Mouse (Mus musculus) MEL (cell line): ENCODE measurements around the gene Rcsd1. TPM values are rescaled to one million over a fixed set of nuclear protein-coding genes. Genes with fewer than 3 reads are reported as not detected.

Experiments used
- DNase-seq: peaks from one replicate; pipeline ENCODE4 v3.0.0; 2011; ENCODE audit warnings: low read depth, low spot score
- H3K27ac ChIP-seq: 2 replicates; pipeline ENCODE4 v1.5.1; 2012; ENCODE audit warnings: low read depth, mild to moderate bottlenecking, control low read depth, low read length, moderate library complexity; ENCODE audit not compliant: control insufficient read depth
- H3K27me3 ChIP-seq, 2 experiments: fragments of 150-350 bp in 1 of 2; sonication (generic) in 1 of 2; 2 replicates each; pipeline ENCODE4 v1.6.1; 2012; ENCODE audit warnings: low read length in 2 of 2, mild to moderate bottlenecking in 2 of 2, improper control_type of control experiment in 1 of 2, moderate library complexity in 1 of 2; ENCODE audit not compliant: insufficient read depth in 2 of 2, control insufficient read depth in 1 of 2
- H3K36me3 ChIP-seq, 2 experiments: 2 replicates each; pipeline ENCODE4 v1.6.1; 2012 to 2014; ENCODE audit warnings: low read length in 2 of 2, improper control_type of control experiment in 1 of 2, inconsistent platforms in 1 of 2, mild to moderate bottlenecking in 1 of 2; ENCODE audit not compliant: insufficient read depth in 2 of 2, control insufficient read depth in 1 of 2
- H3K4me1 ChIP-seq, 2 experiments: fragments of 150-350 bp in 1 of 2; sonication (generic) in 1 of 2; 2 replicates each; pipeline ENCODE4 v1.6.1; 2012; ENCODE audit warnings: low read length in 2 of 2, improper control_type of control experiment in 1 of 2, mild to moderate bottlenecking in 1 of 2; ENCODE audit not compliant: insufficient read depth in 2 of 2, control insufficient read depth in 1 of 2
- H3K4me3 ChIP-seq, 2 experiments: fragments of 150-350 bp in 1 of 2; sonication (generic) in 1 of 2; 2 replicates each; pipeline ENCODE4 v1.5.1; 2012; ENCODE audit warnings: low read depth in 2 of 2, low read length in 2 of 2, mild to moderate bottlenecking in 2 of 2, moderate library complexity in 2 of 2, control low read depth in 1 of 2, improper control_type of control experiment in 1 of 2; ENCODE audit not compliant: control insufficient read depth in 1 of 2, insufficient read depth in 1 of 2
- H3K79me2 ChIP-seq: 2 replicates; pipeline ENCODE4 v1.6.1; 2012; ENCODE audit warnings: mild to moderate bottlenecking, low read length, moderate library complexity; ENCODE audit not compliant: control insufficient read depth, poor library complexity, insufficient read depth
- H3K9ac ChIP-seq: 2 replicates; pipeline ENCODE4 v1.6.1; 2012; ENCODE audit warnings: low read depth, mild to moderate bottlenecking, control low read depth, low read length, moderate library complexity; ENCODE audit not compliant: control insufficient read depth, poor library complexity, severe bottlenecking
- H3K9me3 ChIP-seq: fragments of 150-350 bp; sonication (generic); replicated peaks from 2 replicates; pipeline ENCODE4 v1.6.1; 2012; ENCODE audit warnings: mild to moderate bottlenecking, low read length, improper control_type of control experiment, moderate library complexity; ENCODE audit not compliant: insufficient read depth
- BHLHE40 ChIP-seq: IDR thresholded peaks from 2 replicates; pipeline ENCODE4 v1.6.1; 2012; ENCODE audit warnings: low read depth, mild to moderate bottlenecking, inconsistent platforms, low read length, improper control_type of control experiment, borderline replicate concordance
- CHD1 ChIP-seq: IDR thresholded peaks from 2 replicates; pipeline ENCODE4 v1.6.1; 2012; ENCODE audit warnings: low read depth, mild to moderate bottlenecking, inconsistent platforms, low read length, improper control_type of control experiment
- CHD2 ChIP-seq: IDR thresholded peaks from 2 replicates; pipeline ENCODE4 v1.6.1; 2011; ENCODE audit warnings: low read length, improper control_type of control experiment
- CTCF ChIP-seq, 3 experiments: IDR thresholded peaks in 2 of 3; conservative IDR thresholded peaks in 1 of 3; 2 replicates each; pipeline ENCODE4 v1.5.1; 2011 to 2012; ENCODE audit warnings: low read length in 3 of 3, low read depth in 2 of 3, mild to moderate bottlenecking in 2 of 3, improper control_type of control experiment in 1 of 3, inconsistent platforms in 1 of 3, mixed read lengths in 1 of 3, moderate library complexity in 1 of 3; ENCODE audit not compliant: control insufficient read depth in 1 of 3, insufficient read depth in 1 of 3, poor library complexity in 1 of 3, severe bottlenecking in 1 of 3
- E2F4 ChIP-seq: IDR thresholded peaks from 2 replicates; pipeline ENCODE4 v1.6.1; 2011; ENCODE audit warnings: low read depth, low read length, improper control_type of control experiment, borderline replicate concordance
- ELF1 ChIP-seq: IDR thresholded peaks from 2 replicates; pipeline ENCODE4 v1.6.1; 2014; ENCODE audit warnings: low read depth, mild to moderate bottlenecking, inconsistent platforms, low read length, improper control_type of control experiment, moderate library complexity
- EP300 ChIP-seq, 2 experiments: IDR thresholded peaks; 2 replicates each; pipeline ENCODE4 v1.6.1; 2011; ENCODE audit warnings: improper control_type of control experiment in 2 of 2, low read length in 2 of 2, low read depth in 1 of 2, mild to moderate bottlenecking in 1 of 2
- ETS1 ChIP-seq: IDR thresholded peaks from 2 replicates; pipeline ENCODE4 v1.6.1; 2012; ENCODE audit warnings: low read depth, mild to moderate bottlenecking, inconsistent platforms, low read length, improper control_type of control experiment, moderate library complexity
- GABPA ChIP-seq: IDR thresholded peaks from 2 replicates; pipeline ENCODE4 v1.6.1; 2012; ENCODE audit warnings: low read depth, mild to moderate bottlenecking, inconsistent platforms, low read length, improper control_type of control experiment, moderate library complexity
- GATA1 ChIP-seq: IDR thresholded peaks from 2 replicates; pipeline ENCODE4 v1.6.1; 2011; ENCODE audit warnings: low read depth, low read length, improper control_type of control experiment
- HCFC1 ChIP-seq: IDR thresholded peaks from 2 replicates; pipeline ENCODE4 v1.6.1; 2012; ENCODE audit warnings: low read depth, mild to moderate bottlenecking, inconsistent platforms, low read length, improper control_type of control experiment, moderate library complexity
- KAT2A ChIP-seq: conservative IDR thresholded peaks from 2 replicates; pipeline ENCODE4 v1.6.1; 2012; ENCODE audit warnings: low read depth, low read length, improper control_type of control experiment, inconsistent platforms
- MAFK ChIP-seq: IDR thresholded peaks from 2 replicates; pipeline ENCODE4 v1.6.1; 2011; ENCODE audit warnings: low read depth, mild to moderate bottlenecking, low read length, improper control_type of control experiment, borderline replicate concordance
- MAX ChIP-seq: IDR thresholded peaks from 2 replicates; pipeline ENCODE4 v1.6.1; 2011; ENCODE audit warnings: low read length, improper control_type of control experiment
- MEF2A ChIP-seq: IDR thresholded peaks from 2 replicates; pipeline ENCODE4 v1.6.1; 2014; ENCODE audit warnings: low read depth, mild to moderate bottlenecking, inconsistent platforms, low read length, improper control_type of control experiment; ENCODE audit not compliant: poor library complexity, insufficient replicate concordance, severe bottlenecking; ENCODE audit errors: extremely low read depth
- MXI1 ChIP-seq: IDR thresholded peaks from 2 replicates; pipeline ENCODE4 v1.6.1; 2011; ENCODE audit warnings: mild to moderate bottlenecking, low read depth, low read length, improper control_type of control experiment
- MYB ChIP-seq: IDR thresholded peaks from 2 replicates; pipeline ENCODE4 v1.6.1; 2011; ENCODE audit warnings: mild to moderate bottlenecking, low read depth, low read length, improper control_type of control experiment
- MYC ChIP-seq: IDR thresholded peaks from 2 replicates; pipeline ENCODE4 v1.6.1; 2011; ENCODE audit warnings: low read depth, mild to moderate bottlenecking, low read length, improper control_type of control experiment, moderate library complexity
- NELFE ChIP-seq: IDR thresholded peaks from 2 replicates; pipeline ENCODE4 v1.6.1; 2011; ENCODE audit warnings: low read depth, low read length, improper control_type of control experiment
- NRF1 ChIP-seq: IDR thresholded peaks from 2 replicates; pipeline ENCODE4 v1.6.1; 2014; ENCODE audit warnings: low read depth, mild to moderate bottlenecking, inconsistent platforms, low read length, improper control_type of control experiment, moderate library complexity; ENCODE audit not compliant: poor library complexity, insufficient read depth, severe bottlenecking
- POLR2AphosphoS5 ChIP-seq: IDR thresholded peaks from 2 replicates; pipeline ENCODE4 v1.6.1; 2012; ENCODE audit warnings: low read depth, borderline replicate concordance, mild to moderate bottlenecking, inconsistent platforms, low read length, moderate library complexity, mixed read lengths
- RAD21 ChIP-seq: IDR thresholded peaks from 2 replicates; pipeline ENCODE4 v1.6.1; 2011; ENCODE audit warnings: mild to moderate bottlenecking, low read depth, low read length, improper control_type of control experiment
- RCOR1 ChIP-seq: IDR thresholded peaks from 2 replicates; pipeline ENCODE4 v1.6.1; 2012; ENCODE audit warnings: low read depth, mild to moderate bottlenecking, inconsistent platforms, low read length, improper control_type of control experiment
- SIN3A ChIP-seq: IDR thresholded peaks from 2 replicates; pipeline ENCODE4 v1.6.1; 2012; ENCODE audit warnings: low read length, improper control_type of control experiment, inconsistent platforms
- SMC3 ChIP-seq: IDR thresholded peaks from 2 replicates; pipeline ENCODE4 v1.6.1; 2011; ENCODE audit warnings: low read depth, low read length, improper control_type of control experiment
- TBP ChIP-seq: IDR thresholded peaks from 2 replicates; pipeline ENCODE4 v1.8.0; 2011; ENCODE audit warnings: low read depth, low read length, improper control_type of control experiment
- TCF12 ChIP-seq: IDR thresholded peaks from 2 replicates; pipeline ENCODE4 v1.6.1; 2014; ENCODE audit warnings: low read depth, mild to moderate bottlenecking, inconsistent platforms, low read length, improper control_type of control experiment, moderate library complexity
- USF2 ChIP-seq, 2 experiments: IDR thresholded peaks; 2 replicates each; pipeline ENCODE4 v1.6.1; 2011 to 2012; ENCODE audit warnings: improper control_type of control experiment in 2 of 2, low read length in 2 of 2, borderline replicate concordance in 1 of 2, inconsistent platforms in 1 of 2, low read depth in 1 of 2, mild to moderate bottlenecking in 1 of 2; ENCODE audit not compliant: insufficient read depth in 1 of 2
- ZC3H11A ChIP-seq: IDR thresholded peaks from 2 replicates; pipeline ENCODE4 v1.6.1; 2012; ENCODE audit warnings: low read depth, mild to moderate bottlenecking, inconsistent platforms, low read length, improper control_type of control experiment
- ZKSCAN1 ChIP-seq: IDR thresholded peaks from 2 replicates; pipeline ENCODE4 v1.6.1; 2012; ENCODE audit warnings: low read depth, mild to moderate bottlenecking, inconsistent platforms, low read length, improper control_type of control experiment, moderate library complexity
- ZMIZ1 ChIP-seq: IDR thresholded peaks from 2 replicates; pipeline ENCODE4 v1.6.1; 2012; ENCODE audit warnings: low read depth, mild to moderate bottlenecking, inconsistent platforms, low read length, improper control_type of control experiment, moderate library complexity
- ZNF384 ChIP-seq: IDR thresholded peaks from 2 replicates; pipeline ENCODE4 v1.6.1; 2012; ENCODE audit warnings: low read depth, mild to moderate bottlenecking, inconsistent platforms, low read length, improper control_type of control experiment
- polyA plus RNA-seq, 2 experiments: library from polyadenylated mRNA; stranded (reverse) in 1 of 2; unstranded in 1 of 2; fragments of >175 nt in 1 of 2; fragments of >200 nt in 1 of 2; gene quantifications; 2 replicates each; pipeline versions ENCODE4 v1.2.1 to v1.2.4; 2012; ENCODE audit warnings: low replicate concordance in 2 of 2, low read depth in 1 of 2; ENCODE audit not compliant: insufficient read length in 2 of 2, insufficient read depth in 1 of 2, missing spikeins in 1 of 2
- total RNA-seq: library from RNA; depleted of rRNA; stranded (reverse); fragments of 300-350 nt; gene quantifications from 2 replicates; pipeline ENCODE4 v1.2.3, GENCODE M21; 2012

Gene Rcsd1
- total and polyA plus RNA-seq, 3 experiments: 19.0 to 38.0 TPM; not detected in 1

DNA sequence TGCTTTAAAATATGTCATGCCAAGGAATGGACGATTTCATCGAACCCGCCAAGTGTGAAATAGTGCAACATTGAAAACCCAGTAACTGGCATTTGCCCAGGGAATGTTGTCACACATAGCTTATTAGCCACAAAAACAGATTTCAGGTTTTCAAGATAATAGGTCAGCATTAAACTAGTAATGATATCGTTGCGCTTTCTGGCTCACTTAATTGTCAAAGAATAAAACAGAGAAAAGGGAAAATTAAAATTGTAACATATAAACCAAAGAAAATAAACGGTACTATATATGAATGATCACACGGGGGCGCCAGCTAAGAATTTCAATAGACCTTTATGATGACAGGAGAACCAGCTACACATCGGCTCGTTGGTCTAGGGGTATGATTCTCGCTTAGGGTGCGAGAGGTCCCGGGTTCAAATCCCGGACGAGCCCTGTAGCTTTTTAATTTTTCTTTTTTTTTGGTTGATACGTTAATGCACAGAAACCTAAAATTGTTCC lies 68.2 kb downstream of the Rcsd1 start:
- Histone ChIP-seq H3K4me1 (peaks cover 0 to 2% of the 10 kb centered on the region in 2 experiments; a peak in 1 of 4 replicates), H3K36me3 (peaks cover 0 to 3% of the 10 kb centered on the region in 2 experiments; a peak in 1 of 4 replicates), H3K79me2 (no peaks in the 10 kb centered on the region; the same call in 1 of the 2 replicates), H3K4me3 (peak overlapping the region; percentile 73 to 95), H3K9me3 (no peaks in the 10 kb centered on the region), H3K27ac (peak overlapping the region; percentile 59), H3K9ac (peak overlapping the region; percentile 78), H3K27me3 (no peaks in the 10 kb centered on the region)
- TF ChIP-seq KAT2A (peak; percentile 71), ZMIZ1 (no peak), HCFC1 (peak; percentile 54; the same call in 1 of the 2 replicates), GABPA (no peak), ZKSCAN1 (no peak), RAD21 (no peak; the same call in 1 of the 2 replicates), NRF1 (no peak), SMC3 (peak; percentile 24), POLR2AphosphoS5 (no peak), EP300 (IDR thresholded peaks at IDR 0.05; ENCODE audit: low read depth in 1 of 2, low read length in 2 of 2) (no peak), ZNF384 (peak; percentile 62; the same call in 1 of the 2 replicates), GATA1 (no peak), TCF12 (no peak), CHD1 (peak; percentile 24; the same call in 1 of the 2 replicates), SIN3A (no peak; the same call in none of the 2 replicates), ELF1 (peak; percentile 83), MAFK (peak; percentile 99), BHLHE40 (no peak), MEF2A (no peak), NELFE (no peak), ZC3H11A (0 out of 2 replicates have a peak, but pooled peaks have one; percentile 3), MYC (no peak), RCOR1 (no peak), TBP (peak; percentile 100), CTCF (IDR thresholded peaks at IDR 0.05 in 2 of 3, conservative IDR thresholded peaks at IDR 0.05 in 1 of 3; ENCODE audit: control insufficient read depth in 1 of 3, insufficient read depth in 1 of 3, low read depth in 2 of 3, low read length in 3 of 3, poor library complexity in 1 of 3, severe bottlenecking in 1 of 3) (peak; percentile 37 to 76 (median 45); a peak in 5 of 6 replicates), MYB (no peak), E2F4 (peak; percentile 44; the same call in 1 of the 2 replicates), USF2 (IDR thresholded peaks at IDR 0.05; ENCODE audit: borderline replicate concordance in 1 of 2, insufficient read depth in 1 of 2, low read depth in 1 of 2, low read length in 2 of 2) (no peak), MAX (no peak), ETS1 (no peak), CHD2 (no peak), MXI1 (no peak; the same call in 1 of the 2 replicates)
- peak; percentile 86 for DNase-seq
